Comparison of ENCODE assay signal across 8 mouse cellular contexts in the genomic region with DNA sequence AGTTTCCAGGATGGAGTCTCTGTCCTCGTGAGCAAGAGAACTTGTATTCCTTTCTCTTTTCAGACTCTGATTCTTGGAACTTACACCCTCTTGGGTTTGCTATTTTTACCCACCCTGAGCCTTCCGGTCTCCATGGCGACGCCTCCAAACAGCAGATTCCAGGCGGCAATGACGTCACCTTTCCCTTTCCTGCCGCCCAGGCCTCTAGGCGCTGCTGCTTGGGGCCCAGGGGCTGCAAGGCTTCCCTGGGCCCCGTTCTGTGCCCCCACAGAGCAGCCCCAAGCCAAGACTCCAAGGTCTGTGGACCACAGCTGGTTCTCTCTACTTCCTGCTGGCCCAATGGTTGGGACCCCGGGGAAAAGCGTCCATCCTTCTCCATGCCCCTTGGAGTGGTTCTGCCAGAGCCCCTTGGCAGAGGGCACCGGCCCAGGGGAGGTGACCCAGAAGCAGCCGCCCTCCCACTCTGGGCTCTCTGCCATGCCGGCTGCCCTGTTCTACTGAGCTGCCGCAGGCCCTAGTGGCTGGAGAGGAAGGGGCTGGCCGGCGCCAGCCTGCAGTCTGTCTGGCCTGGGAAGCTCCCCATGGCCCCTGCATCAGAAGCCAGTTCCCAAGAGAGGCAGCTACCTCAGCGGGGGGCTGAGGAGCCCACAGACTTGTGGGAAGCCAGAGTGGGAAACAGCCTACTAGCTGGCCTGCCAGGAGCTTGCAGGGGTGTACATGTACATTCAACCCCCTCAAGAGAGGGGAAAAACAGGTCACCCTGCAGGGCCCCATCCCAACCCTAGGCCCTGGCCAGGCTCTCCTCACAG. TPM values are rescaled to one million over a fixed set of nuclear protein-coding genes. Genes with fewer than 3 reads are reported as not detected.
A peak's percentile ranks its signal among the peaks of the same experiment; 100 is the strongest.
DNase-seq lines count a peak whose midpoint lies in the region; ATAC-seq lines count a peak whose summit lies in the region.

No protein-coding gene starts in this region.

- H3K27ac ChIP-seq in hindbrain, embryonic 14.5 days: peak overlapping the region; percentile 85
- peak overlapping the region; percentile 100 for H3K27ac ChIP-seq in lung, embryonic 16.5 days (ENCODE audit: low read length)

- H3K4me3 ChIP-seq in hindbrain, embryonic 14.5 days (replicated peaks; ENCODE audit: low read length): no peak overlapping the region
- peak overlapping the region; percentile 30 for H3K4me3 ChIP-seq in lung, embryonic 16.5 days (ENCODE audit: low read length)

- WGBS in hindbrain, embryonic 14.5 days: 12% methylated on average over 18 of the region's 18 CpGs
- 1% methylated on average over 18 of the region's 18 CpGs for WGBS in lung, embryonic 16.5 days

- H3K9ac ChIP-seq in hindbrain, embryonic 14.5 days: peak overlapping the region; percentile 30
- H3K9ac ChIP-seq in lung, embryonic 16.5 days (ENCODE audit: low read length): peak overlapping the region; percentile 69

- H3K9me3 ChIP-seq in hindbrain, embryonic 14.5 days (ENCODE audit: control insufficient read depth, low read length): no peaks in the 10 kb centered on the region
- H3K9me3 ChIP-seq in lung, embryonic 16.5 days (ENCODE audit: control insufficient read depth, low read length): no peaks in the 10 kb centered on the region

- no peaks in the 10 kb centered on the region for H3K27me3 ChIP-seq in hindbrain, embryonic 14.5 days (ENCODE audit: control insufficient read depth, insufficient read depth, low read length)
- H3K27me3 ChIP-seq in lung, embryonic 16.5 days (ENCODE audit: control insufficient read depth, insufficient read depth, low read depth, low read length): no peaks in the 10 kb centered on the region

- no peaks in the 10 kb centered on the region for H3K36me3 ChIP-seq in hindbrain, embryonic 14.5 days (replicated peaks; ENCODE audit: control insufficient read depth, insufficient read depth)
- H3K36me3 ChIP-seq in lung, embryonic 16.5 days (ENCODE audit: control insufficient read depth, insufficient read depth, low read length): no peaks in the 10 kb centered on the region

- DNase-seq in adipocyte (ENCODE audit: low spot score): peak; percentile 87
- DNase-seq in cerebellum, postnatal 36 days: peak; percentile 78 to 81
- DNase-seq in gastrocnemius, adult 18-20 months (ENCODE audit: low spot score): peak; percentile 91
- DNase-seq in hindbrain, embryonic 14.5 days (ENCODE audit: low spot score): peak; percentile 83
- DNase-seq in layer of hippocampus, postnatal 14 days (ENCODE audit: low spot score in 2 of 2): peak; percentile 87 to 93
- DNase-seq in retina, embryonic 14.5 days (ENCODE audit: low spot score): peak; percentile 76

- peak; percentile 82 for ATAC-seq in hindbrain, embryonic 14.5 days (ENCODE audit: low FRiP score)
- peak; percentile 87 for ATAC-seq in lung, embryonic 16.5 days (ENCODE audit: low read depth)
- ATAC-seq in erythroid progenitor cell, adult 5-6 weeks (replicated peaks; ENCODE audit: low FRiP score, poor library complexity, severe bottlenecking): no peak

- peaks cover 37% of the 10 kb centered on the region for H3K4me1 ChIP-seq in hindbrain, embryonic 14.5 days (replicated peaks; ENCODE audit: control insufficient read depth, insufficient read depth, low read length)
- H3K4me1 ChIP-seq in lung, embryonic 16.5 days (replicated peaks; ENCODE audit: control insufficient read depth, insufficient read depth, low read length): peaks cover 53% of the 10 kb centered on the region

- H3K4me2 ChIP-seq in hindbrain, embryonic 14.5 days (replicated peaks): peak overlapping the region; percentile 40
- H3K4me2 ChIP-seq in lung, embryonic 16.5 days (ENCODE audit: low read depth, low read length): peak overlapping the region; percentile 52

RNA-seq across cellular contexts. Expression of gene Ski, which starts 13.1 kb away (rescaled TPM):
- 10 to 100 TPM; 28.3 to 31.3 TPM for total RNA-seq in gastrocnemius, adult 18-20 months (2021)
- 15.1 and 15.6 TPM in 2 replicates for polyA plus RNA-seq in hindbrain, embryonic 14.5 days (2014; fragmentation: Nextera tagmentation; extraction: Ambion mirVana)
- 100 to 1,000 TPM; 115 to 117 TPM for total RNA-seq in layer of hippocampus, postnatal 14 days (2021)
- 15.8 and 16.7 TPM in 2 replicates for polyA plus RNA-seq in lung, embryonic 16.5 days (2015; fragmentation: Nextera tagmentation; extraction: Ambion mirVana)
- 5.0 and 9.7 TPM in 2 replicates for total RNA-seq in erythroid progenitor cell, adult 5-6 weeks (2015; ENCODE audit: low replicate concordance)
- total RNA-seq in erythroid progenitor cell, adult 5-6 weeks (2017; ENCODE audit: low replicate concordance): 1.7 and 2.7 TPM in 2 replicates

RNA-seq across cellular contexts. Expression of gene Faap20, which starts 14.1 kb away (rescaled TPM):
- total RNA-seq in gastrocnemius, adult 18-20 months (2021): 1 to 10 TPM; 5.2 to 6.6 TPM
- 69.0 and 76.0 TPM in 2 replicates for polyA plus RNA-seq in hindbrain, embryonic 14.5 days (2014; fragmentation: Nextera tagmentation; extraction: Ambion mirVana)
- total RNA-seq in layer of hippocampus, postnatal 14 days (2021): 10 to 100 TPM; 24.2 to 24.5 TPM
- polyA plus RNA-seq in lung, embryonic 16.5 days (2015; fragmentation: Nextera tagmentation; extraction: Ambion mirVana): 78.6 and 79.6 TPM in 2 replicates
- total RNA-seq in erythroid progenitor cell, adult 5-6 weeks (2015; ENCODE audit: low replicate concordance): 4.0 and 6.7 TPM in 2 replicates
- total RNA-seq in erythroid progenitor cell, adult 5-6 weeks (2017; ENCODE audit: low replicate concordance): 2.1 and 2.2 TPM in 2 replicates
